Mouse (Mus musculus) intestine, postnatal 0 days (tissue): ENCODE measurements at regions not wholly inside any gene's neighbourhood (a gene's known extent, or its start where the extent isn't known, plus 50 kb on each side); places are given as distances from the start of the nearest gene placed in this dataset.

Experiments used
- ATAC-seq: fragments of 200-750 bp; cut with Nextera tagmentation; 2 replicates; pipeline ENCODE4 v1.8.0; 2017; ENCODE audit warnings: mild to moderate bottlenecking, moderate TSS enrichment, moderate library complexity
- H3K27ac ChIP-seq: fragments of 300-500 bp; sonication (generic); 2 replicates; pipeline ENCODE4 v1.5.1; 2014; ENCODE audit warnings: mild to moderate bottlenecking, low read depth, low read length, moderate library complexity
- H3K27me3 ChIP-seq: fragments of 300-500 bp; sonication (generic); replicated peaks from 2 replicates; pipeline ENCODE4 v1.6.1; 2014; ENCODE audit warnings: low read length, mixed read lengths; ENCODE audit not compliant: control insufficient read depth, insufficient read depth
- H3K36me3 ChIP-seq: fragments of 300-500 bp; sonication (generic); 2 replicates; pipeline ENCODE4 v1.6.1; 2014; ENCODE audit warnings: mild to moderate bottlenecking, moderate library complexity; ENCODE audit not compliant: control insufficient read depth, insufficient read depth
- H3K4me1 ChIP-seq: fragments of 300-500 bp; sonication (generic); replicated peaks from 2 replicates; pipeline ENCODE4 v1.6.1; 2014; ENCODE audit warnings: antibody characterized with exemption, low read length, mixed read lengths; ENCODE audit not compliant: control insufficient read depth, insufficient read depth
- H3K4me2 ChIP-seq: fragments of 300-500 bp; sonication (generic); replicated peaks from 2 replicates; pipeline ENCODE4 v1.6.1; 2014; ENCODE audit warnings: low read depth, mild to moderate bottlenecking, moderate library complexity
- H3K4me3 ChIP-seq: fragments of 300-500 bp; sonication (generic); 2 replicates; pipeline ENCODE4 v1.5.1; 2014; ENCODE audit warnings: low read depth, low read length
- H3K9ac ChIP-seq: fragments of 300-500 bp; sonication (generic); 2 replicates; pipeline ENCODE4 v1.6.1; 2014; ENCODE audit warnings: mild to moderate bottlenecking, low read depth, low read length
- H3K9me3 ChIP-seq: fragments of 300-500 bp; sonication (generic); 2 replicates; pipeline ENCODE4 v1.6.1; 2016; ENCODE audit warnings: mixed run types; ENCODE audit not compliant: control insufficient read depth
- CTCF ChIP-seq: sonication (generic); IDR thresholded peaks from 2 replicates; pipeline ENCODE4 v1.5.1; 2016; ENCODE audit warnings: low read depth, mild to moderate bottlenecking, control low read depth, antibody characterized with exemption, moderate library complexity
- WGBS: fragments of 180-500 bp; shearing (Covaris S2); extraction: QIAGEN DNeasy Blood & Tissue Kit; methylation state at CpG from one replicate; pipeline ENCODE4 v1.1.7; 2014; 5-methylcytosine and 5-hydroxymethylcytosine counted together

GRCm38 (mm10) chr8:12207412-12207811 lies 71.2 kb upstream of the A230072I06Rik start:
- 91% methylated on average over 3 of the region's 3 CpGs for WGBS
- no peak for TF ChIP-seq CTCF
- no peaks in the 10 kb centered on the region for H3K4me1 ChIP-seq
- no peak overlapping the region for H3K4me3 ChIP-seq
- no peaks in the 10 kb centered on the region for H3K27me3 ChIP-seq
- H3K9ac ChIP-seq, result no peak overlapping the region
- no peaks in the 10 kb centered on the region for H3K36me3 ChIP-seq
- no peak for ATAC-seq
- H3K4me2 ChIP-seq, result no peak overlapping the region
- no peaks in the 10 kb centered on the region for H3K9me3 ChIP-seq
- no peak overlapping the region for H3K27ac ChIP-seq

GRCm38 (mm10) chr8:12213774-12214173 lies 64.8 kb upstream of the A230072I06Rik start:
- Histone ChIP-seq H3K36me3 (no peaks in the 10 kb centered on the region), H3K9ac (no peak overlapping the region), H3K4me3 (no peak overlapping the region), H3K4me2 (no peak overlapping the region), H3K9me3 (no peaks in the 10 kb centered on the region), H3K27ac (no peak overlapping the region), H3K27me3 (peaks cover 15% of the 10 kb centered on the region; the same call in 1 of the 2 replicates), H3K4me1 (no peaks in the 10 kb centered on the region)
- no peak for ATAC-seq
- no peak for TF ChIP-seq CTCF
- 47% methylated on average over 7 of the region's 7 CpGs for WGBS

GRCm38 (mm10) chr8:12214205-12215019 lies 64.2 kb upstream of the A230072I06Rik start:
- ATAC-seq, result no peak
- no peaks in the 10 kb centered on the region for H3K9me3 ChIP-seq
- no peak overlapping the region for H3K4me3 ChIP-seq
- no peaks in the 10 kb centered on the region for H3K4me1 ChIP-seq
- no peak overlapping the region for H3K4me2 ChIP-seq
- H3K27me3 ChIP-seq, result peaks cover 15% of the 10 kb centered on the region; the same call in 1 of the 2 replicates
- WGBS, result 24% methylated on average over 24 of the region's 24 CpGs
- TF ChIP-seq CTCF, result no peak
- H3K27ac ChIP-seq, result no peak overlapping the region
- no peaks in the 10 kb centered on the region for H3K36me3 ChIP-seq
- H3K9ac ChIP-seq, result no peak overlapping the region

- Histone ChIP-seq H3K4me2 (no peak overlapping the region), H3K4me3 (no peak overlapping the region), H3K9ac (no peak overlapping the region), H3K9me3 (no peaks in the 10 kb centered on the region), H3K36me3 (no peaks in the 10 kb centered on the region), H3K27me3 (no peaks in the 10 kb centered on the region), H3K4me1 (no peaks in the 10 kb centered on the region), H3K27ac (no peak overlapping the region)
- no peak for ATAC-seq
- 76% methylated on average over 9 of the region's 9 CpGs for WGBS
- no peak for TF ChIP-seq CTCF
Observed at GRCm38 (mm10) chr8:12221506-12221905, 57.1 kb upstream of the A230072I06Rik start.

GRCm38 (mm10) chr8:12223376-12223775 lies 55.2 kb upstream of the A230072I06Rik start:
- no peaks in the 10 kb centered on the region for H3K27me3 ChIP-seq
- H3K36me3 ChIP-seq, result no peaks in the 10 kb centered on the region
- no peak overlapping the region for H3K4me2 ChIP-seq
- H3K9ac ChIP-seq, result no peak overlapping the region
- 88% methylated on average over 1 of the region's 1 CpGs for WGBS
- no peak for ATAC-seq
- no peak for TF ChIP-seq CTCF
- no peak overlapping the region for H3K4me3 ChIP-seq
- no peaks in the 10 kb centered on the region for H3K9me3 ChIP-seq
- H3K4me1 ChIP-seq, result no peaks in the 10 kb centered on the region
- no peak overlapping the region for H3K27ac ChIP-seq
